Mouse (Mus musculus) CH12.LX (cell line): ENCODE results near the gene Trim54. TPM values are rescaled to one million over a fixed set of nuclear protein-coding genes. Genes with fewer than 3 reads are reported as not detected.
A peak's percentile ranks its signal among the peaks of the same experiment; 100 is the strongest.

Source experiments
- DNase-seq: peaks from one replicate; pipeline ENCODE4 v3.0.0-alpha.2; 2013; ENCODE audit errors: extremely low read depth
- H3K27ac ChIP-seq: 2 replicates; pipeline ENCODE4 v1.5.1; 2012; ENCODE audit warnings: low read depth, mild to moderate bottlenecking, control low read depth, moderate library complexity; ENCODE audit not compliant: insufficient read depth
- H3K27me3 ChIP-seq: replicated peaks from 2 replicates; pipeline ENCODE3; 2012; ENCODE audit warnings: inconsistent platforms
- H3K36me3 ChIP-seq, 2 experiments: replicated peaks in 1 of 2; 2 replicates each; pipeline versions ENCODE3 to v1.6.1; 2012; ENCODE audit warnings: inconsistent platforms in 1 of 2, low read length in 1 of 2, mild to moderate bottlenecking in 1 of 2, mixed read lengths in 1 of 2, moderate library complexity in 1 of 2; ENCODE audit not compliant: control insufficient read depth in 1 of 2, insufficient read depth in 1 of 2
- H3K4me1 ChIP-seq, 2 experiments: 2 replicates each; pipeline ENCODE4 v1.6.1; 2012; ENCODE audit warnings: inconsistent platforms in 1 of 2, moderate library complexity in 1 of 2; ENCODE audit not compliant: insufficient read depth in 2 of 2, control insufficient read depth in 1 of 2
- H3K4me2 ChIP-seq: 2 replicates; pipeline ENCODE4 v1.6.1; 2012; ENCODE audit warnings: low read depth, mild to moderate bottlenecking, control low read depth; ENCODE audit not compliant: poor library complexity, insufficient read depth, severe bottlenecking
- H3K4me3 ChIP-seq, 3 experiments: fragments of 150-350 bp in 1 of 3; sonication (generic) in 1 of 3; replicated peaks in 1 of 3; 2 replicates each; pipeline versions ENCODE3 to v1.5.1; 2011 to 2012; ENCODE audit warnings: low read depth in 2 of 3, low read length in 2 of 3, mild to moderate bottlenecking in 2 of 3, moderate library complexity in 2 of 3, control low read depth in 1 of 3, improper control_type of control experiment in 1 of 3, inconsistent platforms in 1 of 3, mixed read lengths in 1 of 3; ENCODE audit not compliant: poor library complexity in 1 of 3
- H3K79me2 ChIP-seq: replicated peaks from 2 replicates; pipeline ENCODE4 v1.6.1; 2012; ENCODE audit warnings: mild to moderate bottlenecking, moderate library complexity; ENCODE audit not compliant: control insufficient read depth, poor library complexity, insufficient read depth, severe bottlenecking; ENCODE audit errors: extremely low read depth
- H3K9ac ChIP-seq: 2 replicates; pipeline ENCODE4 v1.6.1; 2012; ENCODE audit warnings: low read depth, mild to moderate bottlenecking, control low read depth, moderate library complexity; ENCODE audit not compliant: insufficient read depth
- H3K9me3 ChIP-seq: replicated peaks from 2 replicates; pipeline ENCODE3; 2012; ENCODE audit warnings: low read length, inconsistent platforms, mixed read lengths
- BHLHE40 ChIP-seq: IDR thresholded peaks from 2 replicates; pipeline ENCODE4 v1.6.1; 2011; ENCODE audit warnings: mild to moderate bottlenecking, low read depth, low read length, improper control_type of control experiment
- CHD1 ChIP-seq: IDR thresholded peaks from 2 replicates; pipeline ENCODE4 v1.6.1; 2012; ENCODE audit warnings: low read depth, low read length, improper control_type of control experiment, inconsistent platforms
- CHD2 ChIP-seq: IDR thresholded peaks from 2 replicates; pipeline ENCODE4 v1.6.1; 2011; ENCODE audit warnings: low read length, improper control_type of control experiment
- CTCF ChIP-seq, 2 experiments: IDR thresholded peaks in 1 of 2; conservative IDR thresholded peaks in 1 of 2; 2 replicates each; pipeline ENCODE4 v1.5.1; 2011 to 2012; ENCODE audit warnings: low read depth in 2 of 2, low read length in 2 of 2, improper control_type of control experiment in 1 of 2, inconsistent platforms in 1 of 2, mild to moderate bottlenecking in 1 of 2, moderate library complexity in 1 of 2
- E2F4 ChIP-seq: IDR thresholded peaks from 2 replicates; pipeline ENCODE4 v1.6.1; 2011; ENCODE audit warnings: low read depth, low read length, improper control_type of control experiment; ENCODE audit not compliant: insufficient replicate concordance
- ELF1 ChIP-seq: IDR thresholded peaks from 2 replicates; pipeline ENCODE4 v1.6.1; 2014; ENCODE audit warnings: low read depth, mild to moderate bottlenecking, inconsistent platforms, low read length, improper control_type of control experiment
- EP300 ChIP-seq: IDR thresholded peaks from 2 replicates; pipeline ENCODE4 v1.6.1; 2011; ENCODE audit warnings: low read length, improper control_type of control experiment
- ETS1 ChIP-seq: conservative IDR thresholded peaks from 2 replicates; pipeline ENCODE4 v1.6.1; 2012; ENCODE audit warnings: low read depth, mild to moderate bottlenecking, inconsistent platforms, low read length, improper control_type of control experiment, moderate library complexity
- GABPA ChIP-seq: IDR thresholded peaks from 2 replicates; pipeline ENCODE4 v1.6.1; 2012; ENCODE audit warnings: low read depth, low read length, improper control_type of control experiment, inconsistent platforms; ENCODE audit not compliant: insufficient replicate concordance
- HCFC1 ChIP-seq: IDR thresholded peaks from 2 replicates; pipeline ENCODE4 v1.6.1; 2012; ENCODE audit warnings: low read depth, mild to moderate bottlenecking, inconsistent platforms, low read length, improper control_type of control experiment
- JUN ChIP-seq: IDR thresholded peaks from 2 replicates; pipeline ENCODE4 v1.6.1; 2011; ENCODE audit warnings: low read depth, mild to moderate bottlenecking, low read length, improper control_type of control experiment, moderate library complexity; ENCODE audit not compliant: insufficient read depth
- JUND ChIP-seq: conservative IDR thresholded peaks from 2 replicates; pipeline ENCODE4 v1.6.1; 2011; ENCODE audit warnings: low read depth, low read length, improper control_type of control experiment
- MAFK ChIP-seq: IDR thresholded peaks from 2 replicates; pipeline ENCODE4 v1.6.1; 2011; ENCODE audit warnings: low read length, improper control_type of control experiment; ENCODE audit not compliant: insufficient replicate concordance
- MAX ChIP-seq: IDR thresholded peaks from 2 replicates; pipeline ENCODE4 v1.6.1; 2011; ENCODE audit warnings: low read length, improper control_type of control experiment
- MAZ ChIP-seq: IDR thresholded peaks from 2 replicates; pipeline ENCODE4 v1.6.1; 2012; ENCODE audit warnings: low read depth, mild to moderate bottlenecking, inconsistent platforms, low read length, improper control_type of control experiment, moderate library complexity
- MEF2A ChIP-seq: IDR thresholded peaks from 2 replicates; pipeline ENCODE4 v1.6.1; 2014; ENCODE audit warnings: low read depth, mild to moderate bottlenecking, inconsistent platforms, low read length, improper control_type of control experiment, borderline replicate concordance
- MXI1 ChIP-seq: IDR thresholded peaks from 2 replicates; pipeline ENCODE4 v1.6.1; 2011; ENCODE audit warnings: mild to moderate bottlenecking, low read depth, low read length, improper control_type of control experiment
- MYC ChIP-seq: IDR thresholded peaks from 2 replicates; pipeline ENCODE4 v1.6.1; 2011; ENCODE audit warnings: low read depth, mild to moderate bottlenecking, improper control_type of control experiment, low read length
- NELFE ChIP-seq: IDR thresholded peaks from 2 replicates; pipeline ENCODE4 v1.6.1; 2011; ENCODE audit warnings: low read depth, low read length, improper control_type of control experiment
- NRF1 ChIP-seq: IDR thresholded peaks from 2 replicates; pipeline ENCODE4 v1.6.1; 2014; ENCODE audit warnings: low read depth, mild to moderate bottlenecking, inconsistent platforms, low read length, improper control_type of control experiment, moderate library complexity
- PAX5 ChIP-seq: IDR thresholded peaks from 2 replicates; pipeline ENCODE4 v1.6.1; 2012; ENCODE audit warnings: low read length, inconsistent platforms, mixed read lengths
- POLR2A ChIP-seq: IDR thresholded peaks from 2 replicates; pipeline ENCODE4 v1.6.1; 2011; ENCODE audit warnings: low read depth, mild to moderate bottlenecking, improper control_type of control experiment, low read length
- POLR2AphosphoS2 ChIP-seq: IDR thresholded peaks from 2 replicates; pipeline ENCODE4 v1.6.1; 2011; ENCODE audit warnings: low read depth, low read length, improper control_type of control experiment
- RAD21 ChIP-seq: IDR thresholded peaks from 2 replicates; pipeline ENCODE4 v1.6.1; 2011; ENCODE audit warnings: low read depth, mild to moderate bottlenecking, low read length, improper control_type of control experiment, moderate library complexity
- RCOR1 ChIP-seq: conservative IDR thresholded peaks from 2 replicates; pipeline ENCODE4 v1.6.1; 2012; ENCODE audit warnings: low read depth, mild to moderate bottlenecking, inconsistent platforms, low read length, improper control_type of control experiment
- SIN3A ChIP-seq: IDR thresholded peaks from 2 replicates; pipeline ENCODE4 v1.6.1; 2012; ENCODE audit warnings: low read length, improper control_type of control experiment, inconsistent platforms
- SMC3 ChIP-seq: IDR thresholded peaks from 2 replicates; pipeline ENCODE4 v1.6.1; 2011; ENCODE audit warnings: low read depth, low read length, improper control_type of control experiment
- TBP ChIP-seq: conservative IDR thresholded peaks from 2 replicates; pipeline ENCODE4 v1.6.1; 2011; ENCODE audit warnings: low read depth, low read length, improper control_type of control experiment
- UBTF ChIP-seq: IDR thresholded peaks from 2 replicates; pipeline ENCODE4 v1.6.1; 2012; ENCODE audit warnings: low read depth, mild to moderate bottlenecking, inconsistent platforms, low read length, improper control_type of control experiment, moderate library complexity
- USF1 ChIP-seq: IDR thresholded peaks from 2 replicates; pipeline ENCODE4 v1.6.1; 2014; ENCODE audit warnings: low read depth, mild to moderate bottlenecking, inconsistent platforms, low read length, improper control_type of control experiment
- USF2 ChIP-seq: conservative IDR thresholded peaks from 2 replicates; pipeline ENCODE4 v1.6.1; 2011; ENCODE audit warnings: low read depth, low read length, improper control_type of control experiment
- ZC3H11A ChIP-seq: IDR thresholded peaks from 2 replicates; pipeline ENCODE4 v1.6.1; 2012; ENCODE audit warnings: low read depth, mild to moderate bottlenecking, inconsistent platforms, low read length, improper control_type of control experiment
- ZKSCAN1 ChIP-seq: IDR thresholded peaks from 2 replicates; pipeline ENCODE4 v1.6.1; 2012; ENCODE audit warnings: low read depth, inconsistent platforms, low read length, improper control_type of control experiment, borderline replicate concordance
- ZNF384 ChIP-seq: IDR thresholded peaks from 2 replicates; pipeline ENCODE4 v1.6.1; 2012; ENCODE audit warnings: low read depth, low read length, improper control_type of control experiment, inconsistent platforms
- dilution Hi-C: fragments of 300-500 bp; cut with MboI; formaldehyde crosslinking; loops from 2 replicates; pipeline ENCODE4 v1.14.3; 2020; ENCODE audit warnings: low sequenced_read_pairs; ENCODE audit not compliant: extremely low pct_unique_long_range_greater_than_20kb, extremely low pct_ligation_motif_present
- in situ Hi-C: fragments of 300-500 bp; cut with MboI; formaldehyde crosslinking; loops from 3 replicates; pipeline ENCODE4 v1.14.3; 2019; ENCODE audit warnings: low sequenced_read_pairs, low pct_ligation_motif_present, low pct_unique_long_range_greater_than_20kb, mixed read lengths
- polyA plus RNA-seq: library from polyadenylated mRNA; unstranded; fragments of >175 nt; gene quantifications from 2 replicates; pipeline ENCODE4 v1.2.1, GENCODE M21; 2012; ENCODE audit warnings: low read depth; ENCODE audit not compliant: insufficient read length
- total RNA-seq, 2 experiments: library from RNA; depleted of rRNA; stranded (reverse); fragments of 300-350 nt in 1 of 2; fragments of >200 nt in 1 of 2; gene quantifications; 2 replicates each; pipeline ENCODE4 v1.2.3; 2012 to 2014

Trim54 gene
- total and polyA plus RNA-seq, 3 experiments, result not detected

DNA sequence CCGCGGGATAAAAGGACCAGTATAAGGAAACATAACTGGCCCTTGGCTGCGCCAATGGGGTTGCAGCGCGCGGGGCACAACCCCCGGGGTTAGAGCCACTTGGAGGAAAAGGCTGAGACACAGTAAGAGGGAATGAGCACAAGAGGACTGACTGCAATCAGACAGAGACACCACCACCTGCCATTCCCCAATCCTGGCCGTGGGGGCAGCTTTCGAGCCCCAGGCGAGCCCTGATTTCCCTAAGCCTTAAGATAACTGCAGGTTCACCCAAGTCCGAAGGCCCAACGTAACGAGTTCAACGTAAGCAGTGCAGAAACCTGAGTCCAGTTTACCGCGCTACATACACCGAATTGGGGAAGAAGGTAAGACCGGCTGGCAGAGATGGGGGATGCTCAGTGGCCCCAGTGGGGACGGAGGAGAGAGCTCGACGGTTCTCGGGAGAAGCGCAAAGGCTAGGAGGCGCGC lies 62.8 kb downstream of the Trim54 start (continued):
- TF ChIP-seq MAZ, result peak; percentile 63; the same call in 1 of the 2 replicates
- TF ChIP-seq MXI1, result 0 out of 2 replicates have a peak, but pooled peaks have one; percentile 8
- no peak for TF ChIP-seq JUND
- TF ChIP-seq POLR2A, result no peak
- TF ChIP-seq E2F4, result 0 out of 2 replicates have a peak, but pooled peaks have one; percentile 71
- no peak for TF ChIP-seq JUN
- TF ChIP-seq CHD1, result peak; percentile 88
- TF ChIP-seq RAD21, result no peak
- no peak for TF ChIP-seq ZC3H11A
- no peak for TF ChIP-seq HCFC1
- no peak for TF ChIP-seq ELF1

DNA sequence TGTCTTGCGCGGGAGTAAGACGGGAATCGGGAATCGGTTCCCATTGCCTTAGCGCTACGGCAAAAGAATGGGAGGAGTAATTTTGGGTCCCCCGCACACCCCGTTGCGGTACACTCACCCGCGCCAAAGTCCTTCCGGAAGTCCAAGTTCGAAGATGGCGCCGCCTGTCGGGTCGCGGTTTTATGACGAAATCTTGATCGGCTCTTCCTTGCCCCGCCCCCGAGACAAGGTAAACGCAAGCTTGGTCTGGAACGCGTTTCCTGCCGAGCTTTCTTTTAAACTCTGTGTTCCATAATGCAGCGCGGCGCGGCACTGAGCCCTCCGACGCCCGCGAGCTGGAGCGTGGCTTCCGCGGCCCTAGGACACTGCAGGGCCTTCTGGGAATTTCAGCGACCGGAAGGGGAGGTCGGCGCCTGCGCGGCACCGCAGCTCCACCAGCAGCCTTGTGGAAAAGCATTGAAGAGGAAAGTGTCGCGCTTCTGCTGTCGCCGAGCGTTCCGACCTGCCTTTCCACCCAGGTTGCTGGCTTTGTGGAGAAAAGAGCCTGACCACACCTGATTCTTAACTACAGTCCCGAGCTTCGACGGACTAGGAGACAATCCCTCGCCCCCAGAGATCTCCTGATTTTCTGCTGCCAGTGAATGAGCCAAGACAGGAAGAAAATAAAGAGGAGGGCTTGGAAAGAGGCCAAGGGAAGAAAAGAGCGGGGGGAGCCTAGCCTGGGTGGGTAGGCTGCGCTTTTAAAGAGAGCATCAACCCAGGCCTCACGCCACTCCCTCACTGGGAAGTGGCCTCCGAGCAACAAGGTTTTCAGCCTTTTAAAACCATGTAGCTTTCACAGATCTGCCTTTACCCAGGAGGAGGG lies 63.5 kb downstream of the Trim54 start, which contains the start of the genes Gm29609 and Gtf3c2:
Gene Gm29609, minus strand, starts transcription at position 146 of the 865 bp plus-strand sequence.
Gene Gtf3c2, minus strand, starts transcription at position 379 of the 865 bp plus-strand sequence.
- H3K4me1 ChIP-seq, result peaks cover 0 to 32% of the 10 kb centered on the region in 2 experiments; a peak in 2 of 4 replicates
- H3K36me3 ChIP-seq, result peaks cover 0 to 28% of the 10 kb centered on the region in 2 experiments
- no peaks in the 10 kb centered on the region for H3K27me3 ChIP-seq
- peak within 1 kb of the TSS; percentile 78 for H3K4me2 ChIP-seq
- in situ Hi-C loops, result no loop called here
- DNase-seq, result peak; percentile 96
- peak within 1 kb of the TSS; percentile 95 for H3K27ac ChIP-seq
- peaks cover 42% of the 10 kb centered on the region for H3K79me2 ChIP-seq
- H3K9ac ChIP-seq, result peak within 1 kb of the TSS; percentile 93
- dilution Hi-C loops, result no loop called here
- no peaks in the 10 kb centered on the region for H3K9me3 ChIP-seq
- peak within 1 kb of the TSS; percentile 78 to 97 (median 81) for H3K4me3 ChIP-seq
- TF ChIP-seq NELFE, result peak; percentile 88
- peak; percentile 96 for TF ChIP-seq POLR2A
- TF ChIP-seq TBP, result peak; percentile 81
- TF ChIP-seq ELF1, result peak; percentile 92
- TF ChIP-seq ZNF384, result no peak
- TF ChIP-seq MEF2A, result no peak; the same call in 1 of the 2 replicates
- TF ChIP-seq CTCF (conservative IDR thresholded peaks at IDR 0.05 in 1 of 2, IDR thresholded peaks at IDR 0.05 in 1 of 2; ENCODE audit: low read depth in 2 of 2, low read length in 2 of 2), result no peak
- no peak for TF ChIP-seq ETS1
- 0 out of 2 replicates have a peak, but pooled peaks have one; percentile 3 for TF ChIP-seq BHLHE40
- TF ChIP-seq EP300, result no peak; the same call in 1 of the 2 replicates
- TF ChIP-seq SMC3, result no peak
- peak; percentile 87 for TF ChIP-seq POLR2AphosphoS2
- no peak for TF ChIP-seq GABPA
- no peak for TF ChIP-seq USF1
- peak; percentile 88 for TF ChIP-seq NRF1
- TF ChIP-seq MXI1, result 0 out of 2 replicates have a peak, but pooled peaks have one; percentile 21
- no peak for TF ChIP-seq UBTF
- TF ChIP-seq CHD2, result no peak
- no peak for TF ChIP-seq ZC3H11A
- no peak for TF ChIP-seq JUN
- no peak; the same call in none of the 2 replicates for TF ChIP-seq CHD1
- no peak; the same call in none of the 2 replicates for TF ChIP-seq SIN3A
- TF ChIP-seq MAX, result no peak; the same call in none of the 2 replicates
- peak; percentile 41; the same call in 1 of the 2 replicates for TF ChIP-seq MYC
- no peak for TF ChIP-seq RCOR1
- no peak for TF ChIP-seq PAX5
- peak; percentile 86 for TF ChIP-seq HCFC1
- no peak for TF ChIP-seq USF2
- TF ChIP-seq MAFK, result no peak
- TF ChIP-seq ZKSCAN1, result no peak
- TF ChIP-seq RAD21, result no peak
